Mouse (Mus musculus): ENCODE measurements around the gene Tex12. TPM values are rescaled to one million over a fixed set of nuclear protein-coding genes. Genes with fewer than 3 reads are reported as not detected.

The Tex12 gene
- polyA plus RNA-seq, 1 experiment from 2014 or later = not detected

DNA sequence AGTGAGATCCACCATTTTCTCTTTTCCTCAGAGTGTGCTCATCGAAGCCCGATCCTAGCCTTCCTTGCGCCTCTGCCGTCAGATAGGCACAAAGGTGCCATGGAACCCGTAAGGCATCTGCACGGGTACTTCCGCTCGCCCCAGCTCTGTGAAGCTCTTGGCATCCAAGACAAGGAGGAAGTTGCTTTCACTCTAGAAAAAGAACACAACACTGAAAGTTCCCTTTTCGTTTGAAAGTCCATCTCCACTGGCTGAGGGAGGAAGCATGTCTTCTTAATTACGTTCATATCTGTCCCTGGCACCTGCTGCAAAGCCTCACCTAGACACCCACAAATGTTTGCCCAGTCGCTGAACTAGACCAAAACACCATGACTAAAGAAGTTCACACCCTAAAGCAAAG, 27.8 kb downstream of the Tex12 start:
- ATAC-seq (ENCODE audit: low read depth) (no peak), DNase-seq (no peak)
- H3K4me2 ChIP-seq = peak overlapping the region; percentile 37
- no peaks in the 10 kb centered on the region for H3K9me3 ChIP-seq (replicated peaks)
- no peaks in the 10 kb centered on the region for H3K27me3 ChIP-seq
- H3K27ac ChIP-seq = no peak overlapping the region
- no peak overlapping the region for H3K4me3 ChIP-seq (replicated peaks)
- no peak overlapping the region for H3K9ac ChIP-seq
- no peaks in the 10 kb centered on the region for H3K36me3 ChIP-seq
- H3K4me1 ChIP-seq (replicated peaks) = peaks cover 6% of the 10 kb centered on the region
- WGBS (ENCODE audit: insufficient replicate concordance) = 22% methylated on average over 11 of the region's 11 CpGs

DNA sequence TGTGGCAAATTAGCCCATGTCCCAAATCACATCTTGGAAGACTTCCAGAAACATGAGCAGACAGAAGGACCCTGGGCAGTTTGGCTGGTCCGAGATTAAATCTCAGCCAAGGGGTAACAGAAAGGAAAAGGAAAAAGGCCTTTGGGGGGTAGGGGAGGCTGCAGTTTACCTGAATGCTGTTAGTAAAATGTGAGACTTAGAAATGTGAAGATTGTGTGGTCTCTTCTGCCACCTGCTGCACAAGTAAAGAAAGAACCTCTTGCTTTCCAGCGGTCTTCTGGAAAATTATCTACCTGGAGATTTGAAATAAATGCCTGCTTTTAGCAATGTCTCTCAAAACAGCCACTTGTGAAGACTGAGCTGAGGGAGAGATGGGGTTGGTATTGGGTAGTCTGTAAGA, 30.2 kb downstream of the Tex12 start:
- H3K27ac ChIP-seq = no peak overlapping the region
- DNase-seq (no peak), ATAC-seq (ENCODE audit: low read depth) (no peak)
- no peaks in the 10 kb centered on the region for H3K27me3 ChIP-seq
- H3K9me3 ChIP-seq (replicated peaks) = no peaks in the 10 kb centered on the region
- no peak overlapping the region for H3K4me3 ChIP-seq (replicated peaks)
- no peak overlapping the region for H3K9ac ChIP-seq
- H3K4me2 ChIP-seq = no peak overlapping the region
- 42% methylated on average over 2 of the region's 2 CpGs for WGBS (ENCODE audit: insufficient replicate concordance)
- no peaks in the 10 kb centered on the region for H3K36me3 ChIP-seq
- H3K4me1 ChIP-seq (replicated peaks) = peaks cover 22% of the 10 kb centered on the region

DNA sequence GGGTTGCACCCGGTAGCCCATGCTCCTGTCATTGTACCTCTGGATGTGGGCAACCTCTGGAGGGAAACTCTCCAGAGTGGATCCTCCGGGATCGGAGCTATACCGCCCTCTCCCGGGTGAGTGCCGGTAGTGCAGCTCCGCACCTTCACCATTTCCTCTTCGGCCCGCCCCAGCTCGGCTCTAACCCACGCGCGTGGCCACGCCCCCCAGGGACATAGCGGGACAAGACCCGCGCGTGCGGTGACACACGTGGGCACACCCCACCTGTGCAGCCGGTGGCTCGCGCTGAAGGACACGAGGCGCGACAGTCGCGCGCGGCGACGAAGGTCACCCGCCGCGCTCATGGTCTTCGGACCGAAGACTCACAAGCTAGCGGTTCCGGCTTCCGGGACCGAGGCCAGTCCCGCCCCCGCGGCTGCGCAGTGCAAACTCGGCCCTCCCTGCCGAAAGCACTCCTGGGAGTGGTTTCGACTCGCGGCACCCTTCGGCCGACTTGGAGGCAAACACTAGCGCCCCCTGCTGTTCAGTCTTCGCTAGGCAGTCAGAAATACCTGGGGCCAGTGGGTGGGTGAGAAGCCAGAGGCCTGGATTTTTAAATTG, 32.7 kb downstream of the Tex12 start, which contains the start of gene Pts:
TSS of gene Pts (minus strand) at position 432 of the 600 bp plus-strand sequence.
- peak within 1 kb of the TSS; percentile 76 for H3K9ac ChIP-seq
- WGBS (ENCODE audit: insufficient replicate concordance) = under 1% methylated on average over 54 of the region's 54 CpGs
- H3K4me2 ChIP-seq = peak within 1 kb of the TSS; percentile 85
- peak within 1 kb of the TSS; percentile 74 for H3K4me3 ChIP-seq (replicated peaks)
- peak within 1 kb of the TSS; percentile 67 for H3K27ac ChIP-seq
- DNase-seq (peak; percentile 91), ATAC-seq (ENCODE audit: low read depth) (peak; percentile 98)
- H3K36me3 ChIP-seq = peaks cover 10% of the 10 kb centered on the region
- no peaks in the 10 kb centered on the region for H3K9me3 ChIP-seq (replicated peaks)
- H3K27me3 ChIP-seq = no peaks in the 10 kb centered on the region
- peaks cover 21% of the 10 kb centered on the region for H3K4me1 ChIP-seq (replicated peaks)

- Histone ChIP-seq H3K9me3 (replicated peaks) (no peaks in the 10 kb centered on the region), H3K4me3 (replicated peaks) (peak overlapping the region; percentile 74), H3K4me1 (replicated peaks) (peaks cover 17% of the 10 kb centered on the region), H3K27ac (0 out of 2 replicates have a peak overlapping the region, but pooled peaks have one; percentile 24), H3K27me3 (no peaks in the 10 kb centered on the region), H3K36me3 (peaks cover 10% of the 10 kb centered on the region), H3K4me2 (peak overlapping the region; percentile 85), H3K9ac (peak overlapping the region; percentile 76)
- DNase-seq (no peak), ATAC-seq (ENCODE audit: low read depth) (no peak)
- WGBS (ENCODE audit: insufficient replicate concordance) = 30% methylated on average over 7 of the region's 7 CpGs
Observed at GRCm38 (mm10) chr9:50527860-50528259, 33.3 kb downstream of the Tex12 start.

GRCm38 (mm10) chr9:50525585-50525984, 35.5 kb downstream of the Tex12 start:
- no peaks in the 10 kb centered on the region for H3K27me3 ChIP-seq
- DNase-seq (no peak), ATAC-seq (ENCODE audit: low read depth) (no peak)
- H3K36me3 ChIP-seq = peaks cover 13% of the 10 kb centered on the region
- no peaks in the 10 kb centered on the region for H3K9me3 ChIP-seq (replicated peaks)
- peaks cover 17% of the 10 kb centered on the region for H3K4me1 ChIP-seq (replicated peaks)
- H3K27ac ChIP-seq = no peak overlapping the region
- H3K9ac ChIP-seq = no peak overlapping the region
- WGBS (ENCODE audit: insufficient replicate concordance) = 66% methylated on average over 5 of the region's 5 CpGs
- H3K4me3 ChIP-seq (replicated peaks) = no peak overlapping the region
- H3K4me2 ChIP-seq = no peak overlapping the region

- no peak for ATAC-seq (ENCODE audit: low read depth)
- Histone ChIP-seq H3K4me1 (replicated peaks) (peaks cover 17% of the 10 kb centered on the region), H3K9me3 (replicated peaks) (no peaks in the 10 kb centered on the region), H3K36me3 (peaks cover 13% of the 10 kb centered on the region), H3K27me3 (no peaks in the 10 kb centered on the region), H3K27ac (no peak overlapping the region), H3K4me3 (replicated peaks) (no peak overlapping the region), H3K9ac (no peak overlapping the region), H3K4me2 (no peak overlapping the region)
- no peak for DNase-seq
- WGBS (ENCODE audit: insufficient replicate concordance) = 77% methylated on average over 5 of the region's 5 CpGs
Observed at GRCm38 (mm10) chr9:50524936-50525335, 36.2 kb downstream of the Tex12 start.

GRCm38 (mm10) chr9:50522574-50522973, 38.6 kb downstream of the Tex12 start:
- no peak overlapping the region for H3K4me3 ChIP-seq (replicated peaks)
- no peaks in the 10 kb centered on the region for H3K9me3 ChIP-seq (replicated peaks)
- WGBS (ENCODE audit: insufficient replicate concordance) = 59% methylated on average over 5 of the region's 5 CpGs
- H3K27me3 ChIP-seq = no peaks in the 10 kb centered on the region
- H3K4me2 ChIP-seq = no peak overlapping the region
- peaks cover 11% of the 10 kb centered on the region for H3K4me1 ChIP-seq (replicated peaks)
- ATAC-seq (ENCODE audit: low read depth) (no peak), DNase-seq (no peak)
- peaks cover 13% of the 10 kb centered on the region for H3K36me3 ChIP-seq
- H3K27ac ChIP-seq = no peak overlapping the region
- H3K9ac ChIP-seq = no peak overlapping the region

DNA sequence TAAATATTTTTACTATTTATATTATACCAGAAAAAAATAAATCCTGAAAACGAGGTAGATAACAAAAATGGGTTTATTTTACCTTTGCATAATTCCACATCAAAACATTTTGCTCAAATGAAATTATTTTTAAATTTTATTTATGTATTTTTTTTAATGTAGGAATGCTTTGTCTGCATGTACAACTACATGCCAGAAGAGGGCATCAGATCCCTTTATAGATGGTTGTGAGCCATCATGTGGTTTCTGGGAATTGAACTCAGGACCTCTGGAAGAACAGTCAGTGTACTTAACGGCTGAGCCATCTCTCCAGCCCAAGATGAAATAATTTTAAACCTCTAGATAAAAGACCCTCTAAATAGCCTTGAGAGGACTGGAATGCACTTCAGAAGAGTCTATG, 39.6 kb downstream of the Tex12 start:
- Histone ChIP-seq H3K27me3 (no peaks in the 10 kb centered on the region), H3K4me2 (no peak overlapping the region), H3K36me3 (peaks cover 13% of the 10 kb centered on the region), H3K9me3 (replicated peaks) (no peaks in the 10 kb centered on the region), H3K27ac (no peak overlapping the region), H3K4me1 (replicated peaks) (peaks cover under 1% of the 10 kb centered on the region), H3K9ac (no peak overlapping the region), H3K4me3 (replicated peaks) (no peak overlapping the region)
- no peak for ATAC-seq (ENCODE audit: low read depth)
- 32% methylated on average over 2 of the region's 2 CpGs for WGBS (ENCODE audit: insufficient replicate concordance)
- no peak for DNase-seq

DNA sequence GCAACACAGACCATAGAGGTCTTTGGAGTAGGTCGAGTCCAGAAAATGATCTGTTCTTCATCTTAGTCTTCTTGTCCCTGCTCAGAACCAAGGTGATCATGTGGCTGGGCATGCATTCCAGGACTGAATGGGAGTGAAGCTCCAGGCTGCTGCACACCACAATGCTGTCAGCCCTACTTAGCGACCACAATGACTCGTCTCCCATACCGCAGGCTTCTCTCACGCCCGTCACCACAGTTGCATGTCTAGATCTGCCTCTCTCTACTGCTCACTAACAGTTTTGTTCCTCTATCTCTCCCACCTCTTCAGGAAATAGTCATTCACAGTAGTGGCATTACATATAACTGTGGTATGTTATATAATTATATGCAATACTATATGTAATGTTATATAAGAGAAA, 40.4 kb downstream of the Tex12 start:
- H3K9me3 ChIP-seq (replicated peaks) = no peaks in the 10 kb centered on the region
- H3K4me2 ChIP-seq = no peak overlapping the region
- no peaks in the 10 kb centered on the region for H3K27me3 ChIP-seq
- ATAC-seq (ENCODE audit: low read depth) (no peak), DNase-seq (no peak)
- no peak overlapping the region for H3K27ac ChIP-seq
- H3K36me3 ChIP-seq = peaks cover 13% of the 10 kb centered on the region
- 33% methylated on average over 6 of the region's 6 CpGs for WGBS (ENCODE audit: insufficient replicate concordance)
- H3K9ac ChIP-seq = no peak overlapping the region
- no peak overlapping the region for H3K4me3 ChIP-seq (replicated peaks)
- no peaks in the 10 kb centered on the region for H3K4me1 ChIP-seq (replicated peaks)

- Histone ChIP-seq H3K9ac (no peak overlapping the region), H3K4me1 (replicated peaks) (no peaks in the 10 kb centered on the region), H3K27ac (no peak overlapping the region), H3K9me3 (replicated peaks) (no peaks in the 10 kb centered on the region), H3K4me3 (replicated peaks) (no peak overlapping the region), H3K36me3 (0 out of 2 replicates have a peak, but pooled peaks cover 2% of the 10 kb centered on the region), H3K4me2 (no peak overlapping the region), H3K27me3 (no peaks in the 10 kb centered on the region)
- ATAC-seq (ENCODE audit: low read depth) = no peak
- WGBS (ENCODE audit: insufficient replicate concordance) = 10% methylated on average over 2 of the region's 2 CpGs
- DNase-seq = no peak
Observed at GRCm38 (mm10) chr9:50518781-50519180, 42.3 kb downstream of the Tex12 start.

GRCm38 (mm10) chr9:50515462-50515861, 45.7 kb downstream of the Tex12 start:
- no peak for DNase-seq
- H3K9me3 ChIP-seq (replicated peaks) = no peaks in the 10 kb centered on the region
- 43% methylated on average over 5 of the region's 5 CpGs for WGBS (ENCODE audit: insufficient replicate concordance)
- H3K27me3 ChIP-seq = no peaks in the 10 kb centered on the region
- no peak overlapping the region for H3K4me3 ChIP-seq (replicated peaks)
- no peak overlapping the region for H3K4me2 ChIP-seq
- H3K27ac ChIP-seq = no peak overlapping the region
- no peaks in the 10 kb centered on the region for H3K4me1 ChIP-seq (replicated peaks)
- H3K36me3 ChIP-seq = no peaks in the 10 kb centered on the region
- H3K9ac ChIP-seq = no peak overlapping the region
- ATAC-seq (ENCODE audit: low read depth) = no peak

DNA sequence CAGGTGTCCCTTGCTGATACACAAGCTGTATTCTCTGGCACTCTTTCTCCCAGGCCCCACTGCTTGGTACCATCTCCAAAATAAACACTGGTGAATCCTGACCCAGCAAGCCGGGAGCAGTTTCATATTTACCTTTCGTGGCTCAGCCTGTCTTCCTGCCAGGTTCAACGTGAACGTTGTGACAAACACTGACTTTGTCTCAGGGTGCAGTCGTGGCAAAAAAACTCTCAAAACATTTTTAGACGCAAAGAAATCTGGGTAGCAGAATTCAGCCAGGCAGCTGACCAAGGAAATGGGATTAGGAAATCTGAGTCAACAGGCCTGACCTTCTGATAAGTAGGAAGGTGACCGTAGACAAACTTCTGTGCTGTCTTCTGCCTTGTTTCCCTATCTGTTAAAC, 53.6 kb downstream of the Tex12 start:
- 35% methylated on average over 7 of the region's 7 CpGs for WGBS (ENCODE audit: insufficient replicate concordance)
- Histone ChIP-seq H3K27me3 (no peaks in the 10 kb centered on the region), H3K27ac (no peak overlapping the region), H3K9me3 (replicated peaks) (no peaks in the 10 kb centered on the region), H3K36me3 (no peaks in the 10 kb centered on the region), H3K4me2 (no peak overlapping the region), H3K9ac (no peak overlapping the region), H3K4me1 (replicated peaks) (no peaks in the 10 kb centered on the region; the same call in 1 of the 2 replicates), H3K4me3 (replicated peaks) (no peak overlapping the region)
- ATAC-seq (ENCODE audit: low read depth) = no peak
- DNase-seq = no peak
